Mouse (Mus musculus): Measurements from ENCODE around the gene Brms1. TPM values are rescaled to one million over a fixed set of nuclear protein-coding genes. Genes with fewer than 3 reads are reported as not detected.

The Brms1 gene
- polyA plus RNA-seq (2017; shearing (Covaris generic)) = 10 to 100 TPM; 79.6 to 86.4 TPM

GRCm38 (mm10) chr19:5040862-5041523 is at the start of gene Brms1:
Gene Brms1, plus strand, starts transcription at chr19:5041354.

DNA sequence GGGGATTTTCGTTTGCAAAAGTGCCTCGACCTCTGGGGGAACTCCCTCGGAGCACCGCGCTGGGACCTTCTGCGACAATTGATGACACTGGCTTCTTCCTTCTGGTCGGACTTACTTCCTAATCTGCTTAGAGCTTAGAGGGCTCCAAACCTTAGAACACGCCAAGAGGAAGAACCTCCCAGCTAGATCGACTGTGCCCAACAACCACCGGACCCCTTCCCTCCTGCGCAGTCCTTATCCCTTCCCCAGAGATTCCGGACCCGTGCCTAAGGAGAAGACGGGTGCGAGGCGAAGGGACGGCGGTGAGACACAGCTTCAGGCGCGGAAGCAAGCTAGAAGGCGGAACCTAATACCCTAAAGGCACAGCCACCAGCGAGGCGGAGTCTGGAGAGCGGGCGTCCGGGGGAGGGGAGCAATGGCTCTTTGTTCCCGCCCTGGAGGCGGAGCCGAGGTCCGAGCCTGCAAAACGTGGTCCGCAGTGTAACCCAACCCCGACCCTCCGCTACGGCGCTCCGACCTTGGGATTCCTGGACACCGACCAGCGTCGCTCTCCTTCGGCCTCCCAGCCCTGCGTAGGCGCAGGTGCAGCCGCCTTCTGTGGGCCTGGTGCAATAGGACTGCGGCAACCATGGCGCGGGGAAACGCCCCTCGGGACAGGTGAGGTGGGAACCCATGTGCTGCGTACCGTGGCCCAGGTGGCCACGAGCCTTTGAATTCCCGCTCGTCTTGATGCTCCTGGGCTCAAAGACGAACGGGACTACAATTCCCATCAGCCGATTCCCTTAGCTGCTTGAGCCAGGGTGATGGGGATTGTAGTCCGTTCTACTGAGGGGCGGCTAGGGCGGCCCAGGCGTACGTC is 17.3 kb upstream of the Brms1 start, which contains the start of gene Slc29a2:
Gene Slc29a2, plus strand, starts transcription at position 240 of the 859 bp plus-strand sequence.

GRCm38 (mm10) chr19:5038709-5039156 is 2.4 kb upstream of the Brms1 start, which contains the start of the genes B4gat1 and AC124502.3:
Gene B4gat1, plus strand, starts transcription at chr19:5038826.
Gene AC124502.3, plus strand, starts transcription at chr19:5038891.

GRCm38 (mm10) chr19:5050047-5050905 is 9.1 kb downstream of the Brms1 start, which contains the start of gene Rin1:
Gene Rin1, plus strand, starts transcription at chr19:5050481.

DNA sequence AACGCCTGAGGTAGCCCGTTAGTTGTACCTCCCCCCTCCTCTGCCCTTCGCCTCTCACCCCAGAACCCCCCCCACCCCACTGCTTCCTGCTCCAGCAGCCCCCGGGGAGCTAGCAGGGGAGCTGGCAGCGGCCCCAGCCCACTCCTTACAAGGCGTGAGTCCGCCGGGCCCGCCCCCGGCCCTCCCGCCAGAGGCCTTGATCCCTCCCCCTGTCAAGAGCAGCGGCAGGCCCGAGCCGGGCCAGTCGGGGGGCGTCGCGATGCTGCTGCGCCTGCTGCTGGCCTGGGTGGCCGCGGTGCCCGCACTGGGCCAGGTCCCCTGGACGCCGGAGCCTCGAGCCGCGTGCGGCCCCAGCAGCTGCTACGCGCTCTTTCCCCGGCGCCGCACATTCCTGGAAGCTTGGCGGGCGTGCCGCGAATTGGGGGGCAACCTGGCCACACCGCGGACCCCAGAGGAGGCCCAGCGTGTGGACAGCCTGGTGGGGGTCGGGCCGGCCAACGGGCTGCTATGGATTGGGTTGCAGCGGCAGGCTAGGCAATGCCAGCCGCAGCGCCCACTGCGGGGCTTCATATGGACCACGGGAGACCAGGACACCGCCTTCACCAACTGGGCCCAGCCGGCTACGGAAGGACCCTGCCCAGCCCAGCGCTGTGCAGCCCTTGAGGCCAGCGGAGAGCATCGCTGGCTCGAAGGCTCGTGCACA is 26.9 kb downstream of the Brms1 start, which contains the start of gene Cd248:
Gene Cd248, plus strand, starts transcription at position 212 of the 703 bp plus-strand sequence.

GRCm38 (mm10) chr19:5085145-5085863 is 44.1 kb downstream of the Brms1 start, which contains the start of gene Tmem151a:
Gene Tmem151a, minus strand, starts transcription at chr19:5085531.

GRCm38 (mm10) chr19:5087884-5088728 is 47.0 kb downstream of the Brms1 start, which contains the start of gene Yif1a:
Gene Yif1a, plus strand, starts transcription at chr19:5088538.

GRCm38 (mm10) chr19:5098363-5099143 is 57.4 kb downstream of the Brms1 start, which contains the start of gene Cnih2:
Gene Cnih2, minus strand, starts transcription at chr19:5098521.

Other genes with a start within 250 kb of the Brms1 start
- 10 to 100 TPM; 47.2 to 53.7 TPM for gene Rbm4, start 247.5 kb upstream of the Brms1 start, polyA plus RNA-seq (2017; shearing (Covaris generic))
- gene Gm21992, start 229.7 kb upstream of the Brms1 start, polyA plus RNA-seq (2017; shearing (Covaris generic)) = 10 to 100 TPM; 24.6 to 37.9 TPM
- 10 to 100 TPM; 37.0 to 61.2 TPM for gene Rbm14, start 229.7 kb upstream of the Brms1 start, polyA plus RNA-seq (2017; shearing (Covaris generic))
- gene Ccs, start 202.0 kb upstream of the Brms1 start, polyA plus RNA-seq (2017; shearing (Covaris generic)) = 100 to 1,000 TPM; 132 to 164 TPM
- under 1 TPM; 0.05 to 0.41 TPM for gene Ccdc87, start 202.0 kb upstream of the Brms1 start, polyA plus RNA-seq (2017; shearing (Covaris generic))
- gene Ctsf, start 186.2 kb upstream of the Brms1 start, polyA plus RNA-seq (2017; shearing (Covaris generic)) = 1 to 10 TPM; 3.3 to 6.6 TPM
- under 1 TPM; 0.06 to 0.35 TPM for gene Actn3, start 163.4 kb upstream of the Brms1 start, polyA plus RNA-seq (2017; shearing (Covaris generic))
- 10 to 100 TPM in 1 of 2 experiments, 1 to 10 TPM in 1; 6.8 to 12.0 TPM for gene Zdhhc24, start 162.7 kb upstream of the Brms1 start, polyA plus RNA-seq (2017; shearing (Covaris generic))
- gene Bbs1, start 134.7 kb upstream of the Brms1 start, polyA plus RNA-seq (2017; shearing (Covaris generic)) = under 1 TPM; 0.44 to 0.49 TPM
- gene Dpp3, start 113.1 kb upstream of the Brms1 start, polyA plus RNA-seq (2017; shearing (Covaris generic)) = 100 to 1,000 TPM in 1 of 2 experiments, 10 to 100 TPM in 1; 85.9 to 129 TPM
- under 1 TPM; 0.35 to 0.90 TPM for gene Peli3, start 98.2 kb upstream of the Brms1 start, polyA plus RNA-seq (2017; shearing (Covaris generic))
- gene Mrpl11, start 79.2 kb upstream of the Brms1 start, polyA plus RNA-seq (2017; shearing (Covaris generic)) = 10 to 100 TPM; 51.3 to 68.1 TPM
- under 1 TPM in 1 of 2 experiments, not detected in 1; 0.85 TPM for gene Npas4, start 51.0 kb upstream of the Brms1 start, polyA plus RNA-seq (2017; shearing (Covaris generic))
- gene Slc29a2, start 17.5 kb upstream of the Brms1 start, polyA plus RNA-seq (2017; shearing (Covaris generic)) = 1 to 10 TPM; 1.7 to 2.1 TPM
- gene B4gat1, start 2.5 kb upstream of the Brms1 start, polyA plus RNA-seq (2017; shearing (Covaris generic)) = 10 to 100 TPM; 12.0 to 16.9 TPM
- gene AC124502.3, start 2.5 kb upstream of the Brms1 start, polyA plus RNA-seq (2017; shearing (Covaris generic)) = under 1 TPM; 0.57 to 0.63 TPM
- not detected for gene Rin1, start 9.1 kb downstream of the Brms1 start, polyA plus RNA-seq (2017; shearing (Covaris generic))
- under 1 TPM in 1 of 2 experiments, not detected in 1; 0.26 TPM for gene Cd248, start 26.7 kb downstream of the Brms1 start, polyA plus RNA-seq (2017; shearing (Covaris generic))
- under 1 TPM in 1 of 2 experiments, not detected in 1; 0.29 TPM for gene Tmem151a, start 44.2 kb downstream of the Brms1 start, polyA plus RNA-seq (2017; shearing (Covaris generic))
- gene Yif1a, start 47.2 kb downstream of the Brms1 start, polyA plus RNA-seq (2017; shearing (Covaris generic)) = 10 to 100 TPM; 48.8 to 50.8 TPM
- gene Cnih2, start 57.2 kb downstream of the Brms1 start, polyA plus RNA-seq (2017; shearing (Covaris generic)) = 1 to 10 TPM; 2.0 to 5.3 TPM
- gene Rab1b, start 65.7 kb downstream of the Brms1 start, polyA plus RNA-seq (2017; shearing (Covaris generic)) = 100 to 1,000 TPM; 225 to 243 TPM
- gene Klc2, start 77.2 kb downstream of the Brms1 start, polyA plus RNA-seq (2017; shearing (Covaris generic)) = 1 to 10 TPM; 2.6 to 4.1 TPM
- gene Pacs1, start 231.8 kb downstream of the Brms1 start, polyA plus RNA-seq (2017; shearing (Covaris generic)) = 100 to 1,000 TPM in 1 of 2 experiments, 10 to 100 TPM in 1; 73.5 to 129 TPM